Mouse (Mus musculus): ENCODE results near the gene Prdm16.

DNA sequence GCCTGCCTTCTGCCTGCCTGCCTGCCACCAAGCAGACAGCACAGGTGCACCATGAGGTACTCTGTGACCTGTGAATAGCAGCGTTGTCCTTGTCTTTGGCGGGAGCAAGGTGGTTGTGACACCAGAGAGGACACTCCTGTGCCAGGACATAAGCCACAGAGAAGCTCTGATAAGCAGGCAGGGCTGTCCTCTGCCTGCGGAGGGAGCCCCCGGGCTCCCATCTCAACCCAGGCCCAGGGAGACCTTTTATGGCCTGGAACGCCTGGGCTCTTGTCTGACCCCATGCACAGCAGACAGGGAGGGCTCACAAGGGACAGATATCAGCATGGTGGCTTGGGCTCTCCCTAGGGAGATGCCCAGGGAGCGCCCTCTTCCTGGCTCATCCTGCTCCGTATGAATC is 118.7 kb downstream of the Prdm16 start:
- TF ChIP-seq MAX (IDR thresholded peaks at IDR 0.05; ENCODE audit: low read depth) (no peak), USF1 (IDR thresholded peaks at IDR 0.05; ENCODE audit: low read depth) (no peak)

All from myocyte (in vitro differentiated cells).